Mouse (Mus musculus) leukemia stem cell, adult 10-12 weeks (primary cell): ENCODE data around the gene Pear1. TPM values are rescaled to one million over a fixed set of nuclear protein-coding genes. Genes with fewer than 3 reads are reported as not detected.

ENCODE experiments used
- polyA plus RNA-seq: library from polyadenylated mRNA; stranded (reverse); fragments of >175 nt; gene quantifications from 2 replicates; pipeline ENCODE4 v1.2.3, GENCODE M21; 2012; ENCODE audit warnings: low replicate concordance

Pear1 gene
- 27.1 and 31.2 TPM in 2 replicates for polyA plus RNA-seq

GRCm38 (mm10) chr3:87824206-87824605 is at the start of gene Pear1:
Gene Pear1, minus strand, starts transcription at chr3:87824306.

GRCm38 (mm10) chr3:87846650-87847110 is 22.6 kb upstream of the Pear1 start, which contains the start of gene Sh2d2a:
Gene Sh2d2a, plus strand, starts transcription at chr3:87846755.

GRCm38 (mm10) chr3:87796736-87797334 is 27.3 kb downstream of the Pear1 start, which contains the start of gene Insrr:
Gene Insrr, plus strand, starts transcription at chr3:87796951.

GRCm38 (mm10) chr3:87794922-87795325 is 29.2 kb downstream of the Pear1 start, which contains the start of gene Ntrk1:
Gene Ntrk1, minus strand, starts transcription at chr3:87795162.

GRCm38 (mm10) chr3:87748431-87748830 is 75.7 kb downstream of the Pear1 start, which contains the start of gene Lrrc71:
Gene Lrrc71, minus strand, starts transcription at chr3:87748625.

Other genes starting within 250 kb of the Pear1 start
- gene Arhgef11, start 206.7 kb downstream of the Pear1 start, polyA plus RNA-seq = 2.0 and 3.4 TPM in 2 replicates
- gene Lrrc71, start 75.7 kb downstream of the Pear1 start, polyA plus RNA-seq = 2.1 TPM in 1 of 2 replicates, not detected in the other
- gene Ntrk1, start 29.1 kb downstream of the Pear1 start, polyA plus RNA-seq = 0.07 TPM in 1 of 2 replicates, not detected in the other
- gene Insrr, start 27.4 kb downstream of the Pear1 start, polyA plus RNA-seq = 0.07 and 0.25 TPM in 2 replicates
- 5.7 and 12.1 TPM in 2 replicates for gene Sh2d2a, start 22.4 kb upstream of the Pear1 start, polyA plus RNA-seq
- gene Prcc, start 61.3 kb upstream of the Pear1 start, polyA plus RNA-seq = 82.3 and 132 TPM in 2 replicates
- 767 and 952 TPM in 2 replicates for gene Hdgf, start 82.0 kb upstream of the Pear1 start, polyA plus RNA-seq
- gene Mrpl24, start 95.2 kb upstream of the Pear1 start, polyA plus RNA-seq = 3.9 and 12.2 TPM in 2 replicates
- gene Isg20l2, start 106.0 kb upstream of the Pear1 start, polyA plus RNA-seq = 13.1 and 20.4 TPM in 2 replicates
- gene Rrnad1, start 106.4 kb upstream of the Pear1 start, polyA plus RNA-seq = 8.5 and 26.9 TPM in 2 replicates
- gene Crabp2, start 124.4 kb upstream of the Pear1 start, polyA plus RNA-seq = not detected in 2 replicates
- 0.62 and 1.3 TPM in 2 replicates for gene Nes, start 146.8 kb upstream of the Pear1 start, polyA plus RNA-seq
- gene Bcan, start 175.9 kb upstream of the Pear1 start, polyA plus RNA-seq = not detected in 2 replicates
- not detected in 2 replicates for gene Hapln2, start 203.3 kb upstream of the Pear1 start, polyA plus RNA-seq
- gene Gpatch4, start 218.8 kb upstream of the Pear1 start, polyA plus RNA-seq = 6.3 and 10.8 TPM in 2 replicates
- 12.6 and 22.1 TPM in 2 replicates for gene Naxe, start 234.2 kb upstream of the Pear1 start, polyA plus RNA-seq